Mouse (Mus musculus) embryonic facial prominence, embryonic 13.5 days (tissue): ENCODE data around the gene Mkrn1. TPM values are rescaled to one million over a fixed set of nuclear protein-coding genes. Genes with fewer than 3 reads are reported as not detected.
"Not testable (repeated sequence)": the region's sequence is repeated elsewhere in the genome, so short reads cannot be mapped to it uniquely, and the experiment has no call there.

Source experiments
- ATAC-seq: fragments of 200-750 bp; cut with Nextera tagmentation; 2 replicates; pipeline ENCODE4 v1.8.0; 2017; ENCODE audit warnings: low read depth; ENCODE audit not compliant: insufficient number of reproducible peaks, insufficient read depth, low FRiP score, low TSS enrichment
- H3K27ac ChIP-seq: fragments of 300-500 bp; sonication (generic); 2 replicates; pipeline ENCODE4 v1.5.1; 2015; ENCODE audit warnings: moderate library complexity, mild to moderate bottlenecking, inconsistent platforms
- H3K27me3 ChIP-seq: fragments of 300-500 bp; sonication (generic); 2 replicates; pipeline ENCODE4 v1.6.1; 2015; ENCODE audit warnings: mild to moderate bottlenecking, inconsistent platforms
- H3K36me3 ChIP-seq: fragments of 300-500 bp; sonication (generic); 2 replicates; pipeline ENCODE4 v1.6.1; 2015; ENCODE audit warnings: mild to moderate bottlenecking, inconsistent platforms
- H3K4me1 ChIP-seq: fragments of 300-500 bp; sonication (generic); 2 replicates; pipeline ENCODE4 v1.6.1; 2015; ENCODE audit warnings: inconsistent platforms
- H3K4me2 ChIP-seq: fragments of 300-500 bp; sonication (generic); 2 replicates; pipeline ENCODE4 v1.6.1; 2015; ENCODE audit warnings: moderate library complexity, mild to moderate bottlenecking, inconsistent platforms
- H3K4me3 ChIP-seq: fragments of 300-500 bp; sonication (generic); 2 replicates; pipeline ENCODE4 v1.5.1; 2015; ENCODE audit warnings: mild to moderate bottlenecking, inconsistent platforms
- H3K9ac ChIP-seq: fragments of 300-500 bp; sonication (generic); 2 replicates; pipeline ENCODE4 v1.6.1; 2015; ENCODE audit warnings: mild to moderate bottlenecking, inconsistent platforms
- H3K9me3 ChIP-seq: fragments of 300-500 bp; sonication (generic); 2 replicates; pipeline ENCODE4 v1.6.1; 2016; ENCODE audit warnings: inconsistent platforms
- WGBS: fragments of 180-500 bp; shearing (Covaris S2); methylation state at CpG from one replicate; pipeline ENCODE4 v1.1.7; 2015; ENCODE audit warnings: mixed read lengths; 5-methylcytosine and 5-hydroxymethylcytosine counted together
- polyA plus RNA-seq: library from polyadenylated mRNA; unstranded; fragments of >200 nt; fragmentation: Nextera tagmentation; extraction: Ambion mirVana; gene quantifications from 2 replicates; pipeline ENCODE4 v1.2.1, GENCODE M21; 2015

The Mkrn1 gene
- polyA plus RNA-seq, 1 experiment from 2014 or later: 51.6 TPM

GRCm38 (mm10) chr6:39445801-39446572, 25.7 kb upstream of the Mkrn1 start:
- no peak for ATAC-seq
- H3K9me3 ChIP-seq: no peaks in the 10 kb centered on the region
- peak overlapping the region; percentile 17 for H3K4me2 ChIP-seq
- H3K27ac ChIP-seq: no peak overlapping the region
- no peak overlapping the region for H3K4me3 ChIP-seq
- H3K27me3 ChIP-seq: no peaks in the 10 kb centered on the region
- no peaks in the 10 kb centered on the region for H3K36me3 ChIP-seq
- no peaks in the 10 kb centered on the region for H3K4me1 ChIP-seq
- H3K9ac ChIP-seq: no peak overlapping the region
- WGBS: 10% methylated on average over 19 of the region's 19 CpGs

DNA sequence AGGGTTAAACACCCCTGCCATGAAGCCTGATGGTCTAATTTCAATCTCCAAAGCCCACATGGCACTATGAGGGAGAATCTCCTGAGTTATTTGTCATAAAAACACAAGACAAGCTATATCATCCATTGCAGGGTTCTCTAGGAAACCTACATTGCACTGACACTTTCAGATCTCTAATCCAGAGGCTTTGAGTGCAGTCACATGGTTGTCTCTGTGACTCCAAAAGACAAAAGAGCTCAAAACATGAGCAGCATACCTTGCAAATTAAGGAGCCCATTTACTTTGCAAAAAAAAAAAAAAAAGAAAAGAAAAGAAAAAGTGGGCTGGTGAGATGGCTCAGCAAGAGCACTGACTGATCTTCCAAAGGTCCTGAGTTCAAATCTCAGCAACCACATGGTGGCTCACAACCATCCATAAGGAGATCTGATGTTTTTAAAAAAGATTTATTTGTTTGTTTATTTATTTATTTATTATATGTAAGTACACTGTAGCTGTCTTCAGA, 22.6 kb upstream of the Mkrn1 start:
- no peak overlapping the region for H3K4me2 ChIP-seq
- no peak overlapping the region for H3K27ac ChIP-seq
- no peak for ATAC-seq
- no peaks in the 10 kb centered on the region for H3K9me3 ChIP-seq
- H3K36me3 ChIP-seq: no peaks in the 10 kb centered on the region
- H3K4me3 ChIP-seq: no peak overlapping the region
- no peak overlapping the region for H3K9ac ChIP-seq
- H3K27me3 ChIP-seq: no peaks in the 10 kb centered on the region
- no peaks in the 10 kb centered on the region for H3K4me1 ChIP-seq

- H3K27ac ChIP-seq: no peak overlapping the region
- H3K4me3 ChIP-seq: no peak overlapping the region
- H3K4me1 ChIP-seq: no peaks in the 10 kb centered on the region
- no peak for ATAC-seq
- no peak overlapping the region for H3K9ac ChIP-seq
- no peaks in the 10 kb centered on the region for H3K27me3 ChIP-seq
- no peaks in the 10 kb centered on the region for H3K36me3 ChIP-seq
- no peak overlapping the region for H3K4me2 ChIP-seq
- H3K9me3 ChIP-seq: no peaks in the 10 kb centered on the region
Measured at GRCm38 (mm10) chr6:39440207-39440606, 19.9 kb upstream of the Mkrn1 start.

DNA sequence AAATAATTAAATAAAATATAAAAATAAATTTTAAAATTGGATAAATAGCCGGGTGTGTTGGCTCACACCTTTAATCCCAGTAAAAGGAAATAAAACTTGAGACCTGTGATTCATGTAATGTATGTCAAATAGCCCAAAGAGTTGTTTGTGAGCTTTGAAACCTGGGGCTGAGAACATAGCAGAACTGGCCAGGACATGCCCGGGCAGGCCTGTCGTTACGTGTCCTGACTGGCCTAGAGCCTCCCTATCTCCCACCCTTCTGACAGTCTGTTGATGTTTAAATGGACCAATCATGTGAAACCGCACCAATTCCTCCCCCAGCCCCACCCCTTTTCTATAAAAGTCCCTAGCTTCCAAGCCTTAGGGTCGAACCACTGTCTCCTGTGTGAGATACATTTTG, 17.3 kb upstream of the Mkrn1 start:
- not testable (repeated sequence) for H3K9ac ChIP-seq, H3K27ac ChIP-seq, H3K4me1 ChIP-seq, ATAC-seq, H3K4me3 ChIP-seq, H3K36me3 ChIP-seq, H3K9me3 ChIP-seq, H3K27me3 ChIP-seq, H3K4me2 ChIP-seq
- 82% methylated on average over 6 of the region's 6 CpGs for WGBS

DNA sequence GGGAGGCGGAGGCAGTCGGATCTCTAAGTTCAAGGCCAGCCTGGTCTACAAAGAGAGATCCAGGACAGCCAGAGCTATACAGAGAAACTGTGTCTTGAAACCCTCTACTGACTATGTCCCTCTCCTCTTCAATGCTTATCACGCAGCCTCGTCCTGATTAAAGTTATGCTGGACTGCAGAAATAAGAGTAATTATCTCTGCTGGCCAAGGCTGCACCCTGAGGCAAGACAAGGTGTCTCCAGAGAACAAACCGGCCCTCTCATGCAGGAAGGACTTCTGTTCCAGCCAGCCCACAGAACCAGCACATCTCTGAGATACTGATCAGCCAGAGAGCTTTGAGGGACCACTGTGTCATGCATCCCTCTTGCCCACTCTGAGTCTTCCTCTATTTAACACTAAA, 15.6 kb upstream of the Mkrn1 start:
- 72% methylated on average over 5 of the region's 5 CpGs for WGBS
- no peaks in the 10 kb centered on the region for H3K4me1 ChIP-seq
- H3K4me2 ChIP-seq: no peak overlapping the region
- no peaks in the 10 kb centered on the region for H3K27me3 ChIP-seq
- ATAC-seq: no peak
- H3K9ac ChIP-seq: no peak overlapping the region
- H3K9me3 ChIP-seq: no peaks in the 10 kb centered on the region
- H3K4me3 ChIP-seq: no peak overlapping the region
- H3K36me3 ChIP-seq: no peaks in the 10 kb centered on the region
- no peak overlapping the region for H3K27ac ChIP-seq

GRCm38 (mm10) chr6:39434886-39435492, 14.7 kb upstream of the Mkrn1 start:
- H3K36me3 ChIP-seq: no peaks in the 10 kb centered on the region
- no peak overlapping the region for H3K4me3 ChIP-seq
- H3K9me3 ChIP-seq: no peaks in the 10 kb centered on the region
- H3K4me2 ChIP-seq: no peak overlapping the region
- H3K27ac ChIP-seq: no peak overlapping the region
- no peaks in the 10 kb centered on the region for H3K4me1 ChIP-seq
- no peaks in the 10 kb centered on the region for H3K27me3 ChIP-seq
- H3K9ac ChIP-seq: no peak overlapping the region
- WGBS: 67% methylated on average over 2 of the region's 2 CpGs
- ATAC-seq: no peak

GRCm38 (mm10) chr6:39434111-39434885, 14.0 kb upstream of the Mkrn1 start:
- ATAC-seq: no peak
- Histone ChIP-seq H3K4me2 (no peak overlapping the region), H3K27me3 (no peaks in the 10 kb centered on the region), H3K4me1 (no peaks in the 10 kb centered on the region), H3K9me3 (no peaks in the 10 kb centered on the region), H3K9ac (no peak overlapping the region), H3K27ac (no peak overlapping the region), H3K36me3 (no peaks in the 10 kb centered on the region), H3K4me3 (no peak overlapping the region)
- 81% methylated on average over 2 of the region's 2 CpGs for WGBS

- Histone ChIP-seq H3K4me2 (no peak overlapping the region), H3K27me3 (no peaks in the 10 kb centered on the region), H3K4me1 (no peaks in the 10 kb centered on the region), H3K27ac (no peak overlapping the region), H3K36me3 (no peaks in the 10 kb centered on the region), H3K9me3 (no peaks in the 10 kb centered on the region), H3K9ac (no peak overlapping the region), H3K4me3 (no peak overlapping the region)
- ATAC-seq: no peak
Measured at GRCm38 (mm10) chr6:39433701-39434100, 13.4 kb upstream of the Mkrn1 start.

- H3K27me3 ChIP-seq: no peaks in the 10 kb centered on the region
- no peaks in the 10 kb centered on the region for H3K4me1 ChIP-seq
- no peak for ATAC-seq
- 86% methylated on average over 4 of the region's 4 CpGs for WGBS
- no peak overlapping the region for H3K4me3 ChIP-seq
- no peak overlapping the region for H3K4me2 ChIP-seq
- no peak overlapping the region for H3K9ac ChIP-seq
- H3K27ac ChIP-seq: no peak overlapping the region
- no peaks in the 10 kb centered on the region for H3K36me3 ChIP-seq
- no peaks in the 10 kb centered on the region for H3K9me3 ChIP-seq
Measured at GRCm38 (mm10) chr6:39433174-39433573, 12.9 kb upstream of the Mkrn1 start.

GRCm38 (mm10) chr6:39430722-39431121, 10.5 kb upstream of the Mkrn1 start:
- H3K4me1 ChIP-seq: no peaks in the 10 kb centered on the region
- H3K27me3 ChIP-seq: no peaks in the 10 kb centered on the region
- H3K36me3 ChIP-seq: no peaks in the 10 kb centered on the region
- ATAC-seq: no peak
- H3K4me3 ChIP-seq: no peak overlapping the region
- H3K4me2 ChIP-seq: no peak overlapping the region
- 68% methylated on average over 11 of the region's 11 CpGs for WGBS
- H3K9ac ChIP-seq: no peak overlapping the region
- H3K9me3 ChIP-seq: no peaks in the 10 kb centered on the region
- no peak overlapping the region for H3K27ac ChIP-seq

DNA sequence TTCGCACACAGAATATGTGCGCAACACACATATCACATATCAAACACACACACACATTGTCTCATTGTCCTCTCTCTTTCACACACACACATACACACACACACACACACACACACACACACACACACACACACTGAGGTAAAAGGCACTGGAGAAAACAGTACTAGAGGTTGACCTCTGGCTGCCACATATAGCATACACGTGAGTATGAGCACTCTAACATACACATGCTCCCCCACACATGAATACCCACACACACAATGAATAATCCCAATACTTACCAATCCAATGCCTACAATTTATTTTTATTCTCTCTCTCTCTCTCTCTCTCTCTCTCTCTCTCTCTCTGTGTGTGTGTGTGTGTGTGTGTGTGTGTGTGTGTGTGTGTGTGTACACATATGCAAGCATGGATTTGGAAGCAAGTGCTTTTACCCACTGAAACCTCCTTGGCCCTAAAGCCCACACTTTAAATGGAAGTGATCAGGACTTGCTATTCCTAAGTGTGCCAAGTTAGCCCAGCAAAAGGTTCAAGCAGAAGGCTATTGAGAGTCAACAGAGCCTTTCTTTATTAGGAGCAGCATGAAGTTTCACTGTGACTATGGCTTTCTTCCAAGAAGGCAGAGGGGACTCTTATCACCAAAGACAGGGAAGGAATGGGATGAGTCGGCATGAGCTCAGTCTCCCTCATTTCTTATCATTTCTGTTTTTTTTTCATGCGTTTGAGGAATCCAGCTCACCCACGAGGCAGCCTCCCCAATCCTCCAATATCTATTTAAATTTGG, 8.9 kb upstream of the Mkrn1 start:
- no peaks in the 10 kb centered on the region for H3K9me3 ChIP-seq
- no peak overlapping the region for H3K9ac ChIP-seq
- H3K27ac ChIP-seq: no peak overlapping the region
- H3K4me2 ChIP-seq: no peak overlapping the region
- no peak overlapping the region for H3K4me3 ChIP-seq
- H3K27me3 ChIP-seq: no peaks in the 10 kb centered on the region
- WGBS: 80% methylated on average over 6 of the region's 6 CpGs
- H3K4me1 ChIP-seq: no peaks in the 10 kb centered on the region
- ATAC-seq: no peak
- no peaks in the 10 kb centered on the region for H3K36me3 ChIP-seq
